Mouse (Mus musculus): Measurements from ENCODE around the gene Gmeb1. TPM values are rescaled to one million over a fixed set of nuclear protein-coding genes. Genes with fewer than 3 reads are reported as not detected.
"Not testable (repeated sequence)": the region's sequence is repeated elsewhere in the genome, so short reads cannot be mapped to it uniquely, and the experiment has no call there.

Gene Gmeb1
- total RNA-seq (2021): 10 to 100 TPM; 21.4 to 23.4 TPM
- long read RNA-seq, full-length matches to known transcripts: 4 of 10 reads
- long read RNA-seq, partial matches to known transcripts: 0 of 10 reads
- long read RNA-seq, other reads (novel, unspliced or antisense): 6 of 10 reads

DNA sequence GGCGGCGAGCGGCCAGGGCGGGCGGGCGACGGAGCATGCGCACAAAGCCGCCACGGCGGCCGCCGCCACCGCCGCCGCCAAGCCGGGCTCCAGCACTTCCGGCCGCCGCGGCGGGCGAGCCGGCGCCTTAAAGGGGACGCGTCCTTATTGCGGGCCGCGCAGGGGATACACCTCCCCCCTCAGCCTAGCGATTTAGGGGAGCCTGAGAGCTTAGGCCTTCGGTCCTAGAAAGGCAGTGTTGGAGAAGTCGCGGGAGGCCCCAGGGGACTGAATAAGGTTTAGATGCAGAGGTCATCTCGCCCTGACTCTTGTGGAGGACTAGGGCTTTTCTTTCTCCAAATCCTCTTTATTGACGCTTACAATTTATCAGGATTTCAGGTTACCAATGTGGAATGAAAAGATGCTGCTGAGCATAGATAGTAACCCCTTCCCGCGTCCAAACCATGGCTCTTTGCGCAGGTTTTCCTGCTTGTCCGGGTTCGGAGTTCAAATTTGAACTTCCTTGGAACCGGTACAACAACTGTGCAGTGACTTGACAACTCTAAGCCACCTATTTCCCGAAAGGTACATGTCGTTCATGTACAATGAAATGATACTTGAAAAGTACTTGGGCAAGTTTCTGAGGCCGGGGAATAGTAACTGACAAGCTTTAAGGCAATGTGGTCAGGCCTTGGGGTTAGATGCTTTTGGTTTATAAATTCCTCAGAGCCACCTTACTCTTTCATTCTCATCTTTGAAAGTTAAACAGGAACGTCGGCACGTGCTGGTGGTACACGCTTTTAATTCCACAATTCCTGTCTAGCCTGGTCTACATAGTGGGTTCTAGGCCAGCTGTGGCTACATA lies at the start of gene Gmeb1:
Gmeb1 (minus strand) TSS at position 89 of the 844 bp plus-strand sequence.
- DNase-seq (ENCODE audit: low spot score in 2 of 2): peak; percentile 59 to 82

DNA sequence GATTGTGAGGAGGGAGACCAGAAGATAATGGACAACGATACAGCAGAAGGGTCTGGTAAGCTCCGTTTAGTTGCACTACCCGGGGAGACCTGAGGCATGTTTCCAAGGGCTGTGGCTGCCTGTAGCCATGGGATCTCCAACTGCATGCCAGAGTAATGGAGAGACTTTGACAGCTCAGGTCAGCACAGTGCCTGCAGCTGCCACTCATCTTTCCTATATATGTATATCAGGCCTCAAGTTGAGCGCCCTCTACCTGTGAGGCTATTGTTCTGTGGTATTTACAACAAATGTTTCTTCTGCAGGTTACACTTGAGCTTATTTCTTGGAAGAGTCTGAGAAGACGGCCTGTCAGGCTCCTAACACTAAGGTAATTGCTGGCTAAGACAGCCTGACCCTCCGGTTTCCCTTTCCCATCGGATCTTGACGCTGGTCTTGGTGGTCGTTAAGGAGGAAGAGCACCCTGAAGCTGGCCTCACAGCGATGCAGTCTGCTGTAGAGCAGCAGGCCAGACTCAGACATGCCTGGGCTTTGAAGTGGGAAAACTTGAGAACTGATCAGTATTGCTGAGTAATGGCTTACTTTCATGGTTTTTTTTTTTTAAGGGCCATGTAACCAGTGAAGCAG lies 48.6 kb upstream of the Gmeb1 start:
- peak in 1 of 2 experiments; percentile 53 for DNase-seq (ENCODE audit: low spot score in 2 of 2)

- peak in 1 of 2 experiments; percentile 42 for DNase-seq (ENCODE audit: low spot score in 2 of 2)
Measured at GRCm38 (mm10) chr4:132309140-132309848, 47.9 kb upstream of the Gmeb1 start.

DNA sequence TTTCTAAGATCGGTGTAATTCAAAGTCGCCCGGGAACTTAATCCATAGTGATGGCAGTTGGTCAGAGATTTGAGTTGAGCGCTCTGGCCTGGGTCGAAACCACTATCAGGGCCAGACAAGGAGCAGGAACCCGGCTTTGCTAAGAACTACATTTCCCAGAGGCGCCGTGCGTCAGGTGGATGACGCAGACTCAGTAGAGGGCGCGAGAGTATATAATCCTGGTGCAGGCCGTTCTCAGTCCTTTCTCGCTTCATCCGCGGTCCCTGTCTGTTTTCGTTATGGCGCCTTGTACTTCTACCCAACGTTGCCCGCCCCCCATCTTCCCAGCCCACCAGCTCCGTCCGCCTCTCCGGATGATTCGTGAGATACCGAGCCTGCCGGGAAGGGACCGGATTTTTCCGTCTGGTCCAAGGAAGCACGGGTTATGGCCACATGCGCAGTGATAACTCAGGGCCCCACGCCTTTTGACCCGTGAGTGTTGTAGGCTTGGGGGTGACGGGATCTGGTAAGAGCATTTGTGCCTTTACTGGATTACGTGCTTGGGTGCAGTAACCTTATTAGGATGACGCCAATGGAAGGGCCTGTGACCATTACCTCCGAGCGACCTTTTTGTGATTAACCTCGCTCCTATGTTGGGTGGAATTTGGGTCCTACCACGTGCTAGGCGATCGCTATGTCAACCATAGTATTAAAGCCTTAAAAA lies 47.2 kb upstream of the Gmeb1 start:
- peak; percentile 87 to 96 for DNase-seq (ENCODE audit: low spot score in 2 of 2)

DNA sequence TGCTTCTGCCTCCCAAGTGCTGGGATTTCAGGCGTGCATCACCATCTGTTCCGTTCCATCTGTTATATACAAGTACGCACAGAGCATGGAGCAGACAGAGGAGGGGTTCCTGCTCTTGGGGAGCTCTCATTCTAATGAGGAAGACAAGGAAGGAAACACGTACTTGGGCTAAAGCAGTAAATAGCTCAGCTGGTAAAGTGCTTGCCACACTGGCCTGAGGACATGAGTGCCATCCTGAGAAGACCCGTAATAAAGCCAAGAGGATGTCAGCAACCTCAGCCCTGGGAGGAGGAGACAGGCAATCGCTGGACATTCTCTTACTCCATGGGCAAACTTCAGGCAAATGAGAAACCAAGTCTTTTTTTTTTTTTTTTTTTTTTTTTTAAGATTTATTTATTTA lies 44.6 kb upstream of the Gmeb1 start:
- DNase-seq (ENCODE audit: low spot score in 2 of 2): no peak

DNA sequence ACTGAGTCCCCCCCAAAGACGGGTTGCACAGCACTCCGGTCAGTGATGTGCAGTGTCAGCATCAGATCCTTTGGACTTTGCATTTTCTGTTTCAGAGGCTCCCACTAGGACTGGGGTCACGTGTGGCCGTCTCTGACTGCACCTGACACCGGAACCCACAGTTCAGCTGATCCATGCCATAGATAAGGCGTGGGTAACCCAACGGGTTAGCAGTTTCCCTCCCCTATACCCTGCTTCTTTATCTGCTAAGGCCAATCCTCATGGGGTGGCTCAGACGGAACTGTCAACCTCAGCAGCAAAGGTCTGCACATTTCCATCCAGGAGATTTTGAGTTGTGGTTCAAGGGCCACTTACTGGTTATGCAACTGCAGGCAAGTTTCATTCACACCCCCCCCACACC lies 43.9 kb upstream of the Gmeb1 start:
- DNase-seq (ENCODE audit: low spot score in 2 of 2): no peak

GRCm38 (mm10) chr4:132303484-132303883 lies 42.1 kb upstream of the Gmeb1 start:
- DNase-seq (ENCODE audit: low spot score in 2 of 2): not testable (repeated sequence)

- peak; percentile 39 to 67 for DNase-seq (ENCODE audit: low spot score in 2 of 2)
Measured at GRCm38 (mm10) chr4:132302939-132303479, 41.6 kb upstream of the Gmeb1 start, which contains the start of gene Rab42. Rab42 (minus strand) TSS chr4:132303385.

GRCm38 (mm10) chr4:132301965-132302938 lies 40.9 kb upstream of the Gmeb1 start:
- DNase-seq (ENCODE audit: low spot score in 2 of 2): no peak

- no peak for DNase-seq (ENCODE audit: low spot score in 2 of 2)
Measured at GRCm38 (mm10) chr4:132301486-132301885, 40.1 kb upstream of the Gmeb1 start.

DNA sequence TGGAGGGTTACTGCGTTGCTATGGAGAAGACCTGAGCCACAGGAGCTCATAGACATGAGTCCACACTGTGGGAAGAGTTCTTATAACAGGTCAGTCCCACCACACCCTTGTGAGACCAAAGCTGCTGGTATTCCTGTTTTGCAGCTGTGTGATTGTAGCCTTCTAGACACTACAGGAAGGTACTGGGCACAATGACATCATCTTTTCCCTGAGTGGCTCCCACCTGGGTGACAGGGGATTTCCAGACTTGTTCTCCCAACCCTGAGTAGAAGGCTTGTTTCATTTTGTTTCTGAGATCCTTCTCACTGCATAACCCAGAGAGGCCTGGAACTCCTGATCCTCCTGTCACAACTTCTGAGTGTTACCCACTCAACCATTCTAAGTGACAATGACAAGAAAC lies 38.4 kb upstream of the Gmeb1 start:
- no peak for DNase-seq (ENCODE audit: low spot score in 2 of 2)

- DNase-seq (ENCODE audit: low spot score in 2 of 2): no peak
Measured at GRCm38 (mm10) chr4:132295696-132296390, 34.4 kb upstream of the Gmeb1 start.

DNA sequence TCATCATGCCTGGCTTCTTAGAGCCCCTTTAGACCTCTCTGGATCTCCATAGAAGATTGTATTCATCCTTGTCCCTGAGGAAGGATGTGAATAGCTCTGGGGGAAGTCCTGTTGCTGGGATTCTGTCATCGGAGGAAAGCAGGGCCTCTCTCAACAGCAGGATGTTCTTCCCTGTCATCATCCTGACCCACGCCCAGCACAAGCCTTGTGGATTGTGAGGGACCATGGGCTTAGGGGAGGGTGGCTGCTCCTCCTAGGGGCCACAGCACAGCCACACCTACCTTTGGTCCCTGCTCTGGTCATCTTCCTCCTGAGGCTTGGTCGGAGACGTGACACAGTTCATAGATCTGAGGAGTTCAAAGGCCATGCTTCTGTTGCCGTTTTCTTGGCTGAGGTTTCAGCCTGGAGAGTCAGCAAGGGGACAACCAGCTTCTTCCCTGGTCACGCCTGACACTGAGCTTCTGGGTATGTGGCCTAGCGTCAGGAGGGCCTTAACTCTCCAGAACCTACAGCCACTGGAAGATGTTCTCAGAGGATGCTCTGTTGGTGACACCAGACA lies 32.4 kb upstream of the Gmeb1 start:
- no peak for DNase-seq (ENCODE audit: low spot score in 2 of 2)

- DNase-seq (ENCODE audit: low spot score in 2 of 2): peak in 1 of 2 experiments; percentile 69
Measured at GRCm38 (mm10) chr4:132292988-132293387, 31.6 kb upstream of the Gmeb1 start.

DNA sequence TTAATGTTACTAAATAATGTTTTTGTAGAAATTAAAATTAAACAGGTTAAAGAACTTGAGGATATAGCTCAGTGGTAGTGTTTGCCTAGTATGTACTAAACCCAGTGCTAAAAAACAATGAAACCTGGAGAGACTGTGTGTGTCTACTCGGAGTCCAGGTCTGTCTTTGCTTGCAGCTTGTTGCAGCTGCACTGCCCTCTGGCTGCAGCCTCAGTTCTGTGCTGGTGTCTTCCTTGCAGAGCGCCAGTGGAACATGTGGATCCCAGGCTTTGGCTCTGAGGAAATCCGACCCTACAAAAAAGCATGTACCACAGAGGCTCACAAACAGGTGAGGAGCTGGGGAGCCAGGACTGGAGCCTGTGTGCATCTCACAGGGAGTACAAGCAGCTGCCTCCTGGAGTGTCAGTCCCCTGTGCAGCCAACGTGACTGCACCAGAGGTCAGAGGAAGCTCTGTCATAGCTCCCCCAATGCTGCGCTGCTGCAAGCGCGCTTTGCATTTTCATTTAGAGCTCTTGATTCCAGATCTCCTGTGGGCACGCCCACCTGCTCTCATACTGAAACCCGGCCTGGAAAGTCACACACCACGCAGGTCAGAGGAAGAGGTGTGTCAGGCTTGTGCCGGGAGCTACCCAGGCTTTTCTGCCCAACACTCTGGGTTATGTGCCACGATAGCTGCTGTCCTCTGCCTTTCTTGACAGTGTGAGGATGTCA lies 30.4 kb upstream of the Gmeb1 start:
- DNase-seq (ENCODE audit: low spot score in 2 of 2): no peak

DNA sequence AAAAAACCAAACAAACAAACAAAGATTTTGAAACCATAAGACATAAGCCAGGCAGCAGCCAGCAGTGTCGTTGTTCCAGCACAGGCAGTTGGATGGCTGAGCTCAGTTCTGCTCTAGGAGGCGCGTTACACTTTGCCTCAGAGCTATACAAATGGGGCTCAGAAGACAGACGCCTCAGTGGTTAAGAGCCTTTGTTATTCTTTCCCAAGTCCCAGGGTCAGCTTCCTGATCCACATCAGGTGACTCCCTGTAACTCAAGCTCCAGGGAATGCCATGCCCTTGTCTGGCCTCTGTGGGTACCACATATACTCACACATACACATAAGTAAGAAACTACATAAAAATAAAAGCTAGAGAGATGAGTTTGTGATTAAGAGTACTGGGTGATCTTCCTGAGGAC lies 29.7 kb upstream of the Gmeb1 start:
- no peak for DNase-seq (ENCODE audit: low spot score in 2 of 2)

GRCm38 (mm10) chr4:132288840-132289239 lies 27.4 kb upstream of the Gmeb1 start:
- DNase-seq (ENCODE audit: low spot score in 2 of 2): not testable (repeated sequence)

DNA sequence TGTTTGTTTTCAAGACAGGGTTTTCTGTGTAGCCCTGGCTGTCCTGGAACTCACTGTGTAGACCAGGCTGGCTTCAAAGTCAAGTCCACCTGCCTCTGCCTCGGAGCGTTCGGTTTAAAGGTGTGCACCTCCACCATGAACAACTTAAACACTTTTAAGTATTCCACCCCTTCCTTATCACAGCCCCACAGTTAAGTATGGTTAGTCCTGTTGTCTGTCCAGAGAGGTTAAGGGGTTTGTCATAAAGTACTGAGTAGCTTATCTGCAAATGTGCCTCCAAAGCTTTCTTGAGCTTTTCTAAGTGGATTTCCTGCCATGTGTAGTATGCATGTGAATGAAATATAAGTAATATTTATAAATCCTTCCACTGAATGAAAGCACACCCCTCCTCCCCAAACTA lies 14.5 kb upstream of the Gmeb1 start:
- no peak for DNase-seq (ENCODE audit: low spot score in 2 of 2)

All from layer of hippocampus, adult 18-20 months (tissue).